Mouse (Mus musculus) urinary bladder, postnatal 36 days (tissue): ENCODE results near the gene Upf3a.
A peak's percentile ranks its signal among the peaks of the same experiment; 100 is the strongest.
"Not testable (repeated sequence)": the region's sequence is repeated elsewhere in the genome, so short reads cannot be mapped to it uniquely, and the experiment has no call there.

ENCODE experiments used
- DNase-seq, 2 experiments: peaks; one replicate each; pipeline ENCODE4 v3.0.0; 2022; ENCODE audit warnings: low spot score in 2 of 2, mixed read lengths in 1 of 2

Upf3a gene

DNA sequence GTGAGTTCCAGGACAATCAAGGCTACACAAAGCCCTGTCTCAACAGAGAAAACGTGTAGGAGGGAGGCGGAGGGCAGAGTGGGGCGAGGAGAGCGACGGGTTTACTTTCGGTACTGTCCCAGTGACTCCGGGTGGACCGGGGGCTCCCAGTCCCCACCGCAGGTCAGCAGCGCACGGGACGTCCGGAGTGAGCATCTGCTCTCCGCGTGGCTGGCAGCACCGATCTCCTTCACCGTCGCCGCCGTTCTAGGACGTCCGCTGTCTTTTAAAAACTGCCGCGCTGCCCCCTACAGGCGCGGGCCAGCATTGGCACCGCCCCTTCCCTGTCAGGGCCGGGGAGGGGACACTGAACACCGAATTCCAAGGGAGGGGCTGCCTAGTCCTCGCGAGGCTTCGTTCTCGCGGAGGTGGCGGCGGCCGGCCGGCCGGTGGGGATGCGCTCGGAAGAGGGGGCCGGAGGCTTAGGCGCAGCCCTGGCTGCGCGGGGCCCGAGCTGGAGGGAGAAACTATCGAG, at the start of gene Upf3a:
TSS of gene Upf3a (plus strand) at position 366 of the 514 bp plus-strand sequence.
- peak; percentile 83 to 90 for DNase-seq

DNA sequence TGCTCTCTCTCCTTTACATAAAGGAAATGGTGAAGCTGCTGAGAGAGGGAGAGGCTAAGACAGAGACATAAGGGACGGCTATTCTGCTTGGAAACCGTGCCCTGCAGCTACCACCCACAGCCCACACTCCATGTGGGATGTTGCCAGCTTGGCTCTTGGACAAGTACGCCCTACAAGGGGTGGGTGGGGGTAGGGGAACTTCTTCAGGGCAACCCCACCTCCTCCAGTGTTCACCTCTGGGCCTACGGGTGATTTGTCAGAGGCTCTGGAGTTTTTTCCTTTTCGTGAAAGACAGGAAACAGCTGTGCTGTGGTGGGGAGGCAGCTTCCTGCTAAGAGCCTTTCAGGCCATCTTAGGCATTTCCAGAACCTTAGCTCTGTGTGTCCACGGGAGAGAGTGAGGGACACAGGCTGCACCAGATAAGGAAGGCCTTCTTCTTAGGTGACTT, 45.1 kb upstream of the Upf3a start:
- DNase-seq: peak in 1 of 2 experiments; percentile 19

DNA sequence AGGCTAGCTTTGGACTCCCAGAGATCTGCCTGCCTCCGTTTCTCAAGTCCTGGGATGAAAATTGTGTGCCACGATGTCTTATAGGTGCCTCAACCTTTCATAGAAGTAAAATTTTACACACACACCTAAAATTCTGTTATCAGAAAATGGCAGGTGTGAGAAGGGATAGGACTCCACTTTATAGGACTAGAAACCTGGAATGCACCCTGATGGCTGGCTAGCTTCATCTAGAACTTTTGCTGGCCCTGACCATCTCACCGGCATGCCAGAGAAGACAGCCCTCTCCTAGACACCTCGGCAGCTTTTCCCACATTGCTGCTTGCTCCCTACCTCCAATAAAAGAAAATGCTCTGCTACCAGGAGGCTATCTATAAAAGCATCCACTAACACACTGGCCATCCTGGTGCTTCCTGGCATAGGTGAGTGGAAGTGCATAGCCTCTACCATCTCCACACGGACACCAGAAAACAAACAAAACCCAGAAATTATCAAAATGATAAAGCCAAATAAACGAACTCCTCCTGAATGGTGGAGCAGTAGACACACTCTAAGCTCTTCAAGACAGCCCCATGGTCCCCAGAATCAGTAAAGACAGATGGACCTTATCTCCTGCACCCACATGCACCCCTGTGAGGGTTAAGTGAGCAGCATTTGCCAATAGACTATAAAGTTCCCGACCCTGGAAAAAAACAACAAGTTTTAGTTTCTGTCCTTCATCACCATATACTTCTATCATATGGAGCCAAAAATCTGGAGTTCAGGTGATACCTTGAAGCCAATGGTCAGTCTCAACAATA, 44.4 kb upstream of the Upf3a start:
- no peak for DNase-seq

DNA sequence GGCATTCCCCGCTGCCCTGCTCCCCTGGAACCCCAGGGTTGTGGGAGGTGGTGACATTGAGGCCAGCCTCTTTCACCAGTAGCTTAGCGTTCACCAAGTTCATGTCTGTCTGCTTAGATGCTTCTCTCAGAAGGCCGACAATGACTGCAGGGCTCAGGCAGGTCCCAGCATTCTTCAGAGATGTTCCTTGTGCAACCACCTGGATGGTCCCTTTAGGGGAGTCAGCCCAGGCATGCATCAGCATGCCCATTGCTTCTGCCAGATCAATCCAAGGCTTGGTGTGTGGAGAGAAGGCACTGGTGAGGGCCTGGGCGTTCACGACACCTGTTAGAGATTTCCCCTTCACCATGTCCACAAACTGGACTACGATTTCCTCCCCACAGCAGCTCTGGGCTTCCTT, 39.2 kb upstream of the Upf3a start:
- DNase-seq: not testable (repeated sequence)

DNA sequence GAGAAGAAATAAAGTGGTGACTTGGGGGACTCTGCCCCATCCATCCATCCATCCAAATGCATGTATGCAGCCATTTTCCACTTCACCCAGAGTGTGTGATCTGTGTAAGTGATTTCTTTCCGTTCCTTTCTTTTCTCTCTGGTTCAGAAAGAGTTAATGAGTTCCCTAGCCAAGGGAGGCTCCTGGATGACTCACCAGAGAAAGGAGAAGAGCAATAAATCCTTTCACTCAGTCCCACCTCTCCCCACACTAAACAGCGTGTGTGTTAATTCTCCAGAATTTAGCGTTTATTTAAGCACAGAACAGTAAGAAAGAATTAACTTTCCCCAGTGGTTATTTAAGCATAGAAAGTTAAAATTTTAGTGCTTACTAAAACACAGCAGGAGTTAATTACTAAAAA, 37.8 kb upstream of the Upf3a start:
- no peak for DNase-seq

DNA sequence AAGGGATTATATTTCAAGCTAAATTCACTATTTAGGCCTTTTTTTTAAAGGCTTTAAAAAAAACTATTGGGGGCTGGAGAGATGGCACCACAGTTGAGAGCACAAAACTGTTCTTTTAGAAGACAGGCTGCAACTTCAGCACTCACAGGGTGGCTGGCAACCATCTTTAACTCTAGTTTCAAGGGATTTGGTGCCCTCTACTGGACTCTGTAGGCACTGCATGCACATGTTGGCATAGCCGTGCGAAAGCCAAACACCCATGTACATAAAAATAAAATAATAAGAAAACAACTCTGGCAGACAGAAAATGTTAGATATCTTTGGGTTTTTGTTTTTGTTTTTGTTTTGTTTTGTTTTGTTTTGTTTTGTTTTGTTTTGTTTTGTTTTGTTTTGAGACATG, 31.7 kb upstream of the Upf3a start:
- peak; percentile 63 to 74 for DNase-seq

DNA sequence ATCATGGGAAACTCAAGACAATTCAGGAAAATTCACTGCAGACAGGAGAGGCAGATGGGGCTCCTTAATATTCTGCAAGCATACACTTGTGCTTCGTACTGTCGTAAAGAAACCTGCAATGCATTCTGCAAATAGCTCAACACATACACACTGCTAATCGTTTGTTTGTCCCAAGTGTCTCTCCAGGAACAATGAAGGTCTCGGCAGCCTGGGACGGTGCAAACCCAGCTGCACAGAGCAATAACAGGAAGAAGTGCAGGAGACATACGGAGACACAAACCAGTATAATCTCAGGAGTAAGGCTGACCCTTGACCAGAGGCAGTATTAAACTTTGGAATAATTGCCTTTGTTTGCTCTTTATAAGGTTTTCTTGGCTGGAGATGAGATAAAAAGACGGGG, 28.9 kb upstream of the Upf3a start:
- no peak for DNase-seq

DNA sequence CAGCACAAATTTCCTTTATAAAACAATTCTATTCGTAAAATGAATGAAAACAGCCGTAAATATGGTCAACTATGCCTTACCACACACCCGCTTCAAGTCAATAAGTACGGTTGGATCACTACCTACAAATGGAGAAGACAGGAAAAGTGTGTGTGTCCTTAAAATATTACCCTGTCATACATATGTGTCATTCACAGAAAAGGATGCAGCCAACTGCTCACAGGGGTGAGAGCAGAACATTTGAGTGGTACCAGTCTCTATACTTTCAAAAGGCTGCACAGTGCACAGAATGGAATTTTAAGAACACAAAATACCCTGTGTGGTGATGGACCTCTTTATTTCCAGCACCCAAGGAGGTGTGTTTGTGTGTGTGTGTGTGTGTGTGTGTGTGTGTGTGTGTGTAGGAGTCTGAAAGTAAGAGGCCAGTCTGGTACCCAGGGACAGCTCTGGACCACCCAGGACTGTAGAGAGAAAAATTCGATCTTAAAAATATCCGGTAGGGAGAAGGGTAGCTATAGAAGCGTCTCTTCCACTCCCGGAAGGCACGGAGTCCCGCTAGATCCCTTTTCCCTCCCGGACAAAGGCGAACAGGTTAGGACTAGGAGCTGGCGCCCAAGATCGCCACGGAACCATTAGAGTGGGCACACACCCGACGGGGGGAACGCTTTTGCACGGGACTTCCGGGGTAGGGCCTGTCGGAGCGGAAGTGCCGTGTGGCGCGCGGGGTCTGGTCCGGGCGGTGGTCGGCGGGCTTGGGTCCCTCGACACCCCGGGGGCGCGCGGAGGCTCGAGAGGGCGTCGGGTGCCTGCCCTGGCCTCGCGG, 28.2 kb upstream of the Upf3a start, which contains the start of gene Cdc16:
TSS of gene Cdc16 (plus strand) at position 695 of the 823 bp plus-strand sequence.
- DNase-seq: peak; percentile 87 to 91

DNA sequence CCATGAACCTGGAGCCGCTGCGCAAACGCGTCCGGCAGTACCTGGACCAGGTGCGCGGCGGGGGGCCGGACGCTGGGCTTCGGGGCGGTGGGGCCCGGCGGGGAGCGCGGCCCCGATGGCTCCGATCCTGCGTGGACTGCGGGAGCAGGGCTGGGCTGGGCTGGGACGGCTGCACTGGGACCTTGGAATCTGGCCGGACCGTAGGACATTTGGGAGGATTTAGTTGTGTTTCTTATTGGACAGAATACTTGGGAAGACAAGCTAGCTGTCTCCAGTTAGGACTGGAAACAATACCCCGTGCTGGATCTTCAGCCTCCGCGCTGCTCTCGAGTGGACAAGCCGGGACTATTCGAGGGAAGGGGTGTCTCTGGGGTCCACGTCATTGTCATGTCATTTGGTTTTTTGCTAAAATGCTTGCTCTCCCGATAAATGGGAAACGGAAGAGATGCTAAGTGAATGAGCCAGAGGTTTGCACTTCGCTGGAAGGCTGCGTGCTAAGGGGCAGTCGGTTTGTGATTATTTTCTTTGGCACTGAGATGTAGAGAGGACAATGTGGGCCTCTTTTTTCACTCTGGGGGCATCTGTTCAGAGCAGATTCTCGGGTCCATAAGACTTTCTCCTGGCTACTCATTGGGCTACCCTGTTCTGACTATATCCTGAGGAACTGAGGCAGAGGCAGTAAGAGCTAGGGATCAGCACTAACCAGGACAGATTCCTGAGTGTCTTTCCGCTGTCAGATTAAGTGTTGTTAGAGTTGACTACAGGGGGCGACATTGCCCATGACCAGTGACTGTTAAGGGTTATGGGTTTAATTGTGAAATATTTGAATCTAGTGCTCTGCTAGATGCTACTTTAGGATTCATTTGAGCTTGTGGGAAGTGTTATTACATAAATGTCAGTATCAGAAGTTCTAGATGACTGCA, 27.3 kb upstream of the Upf3a start:
- DNase-seq: peak; percentile 20 to 24

DNA sequence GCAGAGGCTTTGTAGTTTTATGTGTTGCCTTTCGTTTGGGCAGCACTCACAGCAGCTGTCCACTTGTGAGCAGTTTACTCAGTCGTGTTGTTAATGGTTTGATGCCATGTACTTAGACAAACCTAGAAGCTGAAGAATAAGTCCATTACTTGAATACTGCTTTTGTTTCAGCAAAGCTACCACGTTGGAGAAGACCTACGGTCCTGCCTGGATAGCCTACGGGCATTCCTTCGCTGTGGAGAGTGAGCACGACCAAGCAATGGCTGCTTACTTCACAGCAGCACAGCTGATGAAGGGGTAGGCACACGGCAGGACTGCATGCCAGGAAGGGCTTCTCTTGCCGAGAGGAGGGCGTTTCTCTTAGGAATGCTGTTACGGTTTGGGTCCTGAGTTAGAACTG, 16.2 kb upstream of the Upf3a start:
- DNase-seq: no peak

DNA sequence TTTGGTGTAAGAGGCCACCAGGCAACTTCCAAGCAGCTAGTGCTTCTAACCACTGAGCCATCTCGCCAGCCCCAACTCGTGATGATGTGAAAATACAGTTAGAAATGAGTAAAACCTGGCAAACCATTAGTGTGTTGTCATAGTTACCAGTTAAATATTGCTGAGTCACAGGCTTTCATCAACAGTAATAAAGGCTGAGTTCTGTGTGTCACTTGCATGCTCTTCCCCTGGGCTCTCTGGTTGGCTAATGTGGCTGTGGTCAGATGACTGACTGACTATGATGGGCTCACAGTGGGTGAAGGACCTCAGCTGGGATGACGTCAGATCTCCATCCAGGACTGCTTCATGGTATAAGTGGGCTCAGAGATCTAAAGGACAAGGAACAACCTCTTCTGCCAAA, 4.9 kb upstream of the Upf3a start:
- DNase-seq: no peak

DNA sequence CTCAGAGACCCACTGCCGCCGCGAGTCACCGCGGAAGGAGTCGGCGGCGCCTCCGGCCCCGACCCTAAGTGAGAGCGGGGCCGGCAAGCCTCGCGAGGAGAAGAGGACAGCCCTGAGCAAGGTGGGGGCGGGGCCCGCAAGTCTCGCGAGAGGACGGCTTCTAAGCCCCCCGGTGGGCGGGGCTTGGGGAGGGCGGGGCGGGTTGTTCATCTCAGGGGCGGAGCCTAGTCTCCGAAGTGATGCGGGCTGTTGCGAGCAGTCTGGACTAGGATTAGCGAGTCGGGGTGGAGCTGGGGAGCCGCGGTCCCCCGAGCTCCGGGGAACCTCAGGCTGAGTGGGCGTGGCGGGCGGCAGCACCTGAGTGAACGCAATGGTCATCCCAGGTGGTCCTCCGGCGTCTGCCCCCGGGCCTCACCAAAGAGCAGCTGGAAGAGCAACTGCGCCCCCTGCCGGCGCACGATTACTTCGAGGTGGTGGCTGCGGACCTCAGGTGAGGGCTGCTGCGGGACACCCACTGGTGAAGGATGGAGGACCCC, 417 bp downstream of the Upf3a start:
- peak; percentile 93 to 94 for DNase-seq

DNA sequence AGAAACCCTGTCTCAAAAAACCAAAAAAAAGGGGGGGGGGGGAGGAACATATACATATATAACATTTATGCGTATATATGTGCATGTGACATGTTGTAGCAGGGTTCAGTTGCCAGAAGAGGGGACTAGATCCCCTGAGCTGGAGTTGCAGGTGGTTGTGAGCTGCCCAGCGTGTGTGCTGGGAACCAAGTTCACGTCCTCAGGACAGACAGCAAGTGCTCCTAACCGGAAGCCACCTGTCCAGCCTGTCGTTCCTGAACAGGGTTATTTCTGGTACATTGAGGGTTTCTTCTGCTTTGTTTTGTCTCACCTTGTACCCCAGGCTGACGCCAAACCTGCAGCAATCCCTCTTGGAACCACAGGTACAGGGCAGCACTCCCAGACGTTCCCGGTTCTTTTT, 4.2 kb downstream of the Upf3a start:
- no peak for DNase-seq

DNA sequence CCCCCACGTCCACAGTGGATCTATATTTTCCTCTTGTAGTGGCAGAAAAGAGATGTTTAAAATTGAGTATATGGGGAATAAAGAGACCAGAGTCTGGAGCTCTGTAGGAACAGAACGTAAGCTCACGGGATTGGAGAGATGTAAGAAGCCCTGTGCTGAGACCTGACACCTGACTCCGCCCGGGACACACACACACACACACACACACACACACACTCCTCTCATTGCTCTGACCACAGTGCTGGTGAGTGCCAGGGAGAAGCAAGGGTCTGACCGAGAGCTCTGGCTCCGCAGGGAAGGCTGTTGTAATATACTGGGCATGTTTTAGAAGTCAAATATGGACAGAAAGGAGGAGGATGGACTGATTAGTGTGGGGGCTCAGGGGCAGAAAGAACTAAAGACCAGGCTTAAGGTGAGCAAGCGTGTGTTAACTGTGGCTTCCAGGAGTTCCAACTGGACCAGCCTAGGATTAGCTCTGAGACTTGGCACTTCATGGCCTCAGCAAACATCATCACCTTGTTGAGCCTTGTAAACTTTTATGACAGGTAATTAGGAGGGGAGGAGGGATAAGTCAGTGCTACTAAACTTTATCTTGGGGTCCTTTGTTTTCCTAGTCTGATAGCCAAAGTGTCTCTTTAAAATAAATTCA, 7.8 kb downstream of the Upf3a start:
- DNase-seq: no peak

DNA sequence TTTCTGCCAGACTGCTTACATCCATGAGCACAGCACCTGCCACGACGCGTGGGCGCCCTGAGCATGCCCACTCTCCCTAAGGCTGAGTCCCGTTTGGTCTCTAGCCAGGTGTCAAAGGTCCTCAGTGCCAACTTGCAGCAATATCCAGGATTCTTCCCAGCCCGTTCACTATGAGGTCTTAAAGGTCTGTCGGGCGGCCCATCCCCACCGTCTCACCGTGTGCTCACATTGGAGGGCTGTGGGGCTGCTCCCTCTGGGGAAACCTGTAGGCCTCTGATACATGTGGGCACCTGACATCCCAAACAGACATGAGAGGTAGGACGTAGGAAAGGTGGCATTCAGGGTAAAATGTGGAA, 8.3 kb downstream of the Upf3a start:
- DNase-seq: no peak

DNA sequence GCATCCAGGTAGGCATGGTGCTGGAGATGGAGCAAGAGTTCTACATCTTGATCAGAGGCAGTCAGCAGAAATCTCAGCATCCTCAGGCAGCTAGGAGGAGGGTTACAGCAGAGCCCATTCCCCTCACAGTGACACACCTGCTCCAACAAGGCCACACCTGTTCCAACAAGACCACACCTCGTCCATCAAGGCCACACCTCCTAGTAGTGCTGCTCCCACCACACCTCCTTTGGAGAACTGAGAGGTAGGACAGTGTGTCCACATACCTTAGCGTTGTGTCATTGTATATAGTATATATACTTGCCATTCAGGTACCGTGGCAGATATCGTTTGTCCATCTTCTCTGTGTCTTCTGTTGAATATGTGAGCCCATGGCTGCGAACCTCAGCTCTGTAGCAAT, 12.3 kb downstream of the Upf3a start:
- no peak for DNase-seq

DNA sequence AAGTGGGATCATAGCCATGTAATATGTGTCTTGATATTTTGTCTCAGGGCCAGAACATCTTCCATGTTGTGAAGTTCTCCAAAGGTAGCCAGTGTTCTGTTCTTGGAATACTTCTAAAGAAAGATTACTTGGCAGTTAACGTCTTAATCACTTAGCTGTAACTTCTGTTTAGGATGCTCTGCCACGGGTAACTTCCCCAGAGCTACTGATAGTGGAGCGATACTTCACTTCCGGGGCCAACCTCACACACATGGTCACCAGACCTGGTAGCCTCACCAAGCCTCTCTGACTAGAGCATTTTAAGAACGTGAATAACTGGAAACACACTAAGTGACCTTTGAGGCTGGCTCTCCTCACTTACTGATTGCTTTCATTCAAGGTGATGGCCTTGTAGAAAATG, 14.2 kb downstream of the Upf3a start:
- no peak for DNase-seq

DNA sequence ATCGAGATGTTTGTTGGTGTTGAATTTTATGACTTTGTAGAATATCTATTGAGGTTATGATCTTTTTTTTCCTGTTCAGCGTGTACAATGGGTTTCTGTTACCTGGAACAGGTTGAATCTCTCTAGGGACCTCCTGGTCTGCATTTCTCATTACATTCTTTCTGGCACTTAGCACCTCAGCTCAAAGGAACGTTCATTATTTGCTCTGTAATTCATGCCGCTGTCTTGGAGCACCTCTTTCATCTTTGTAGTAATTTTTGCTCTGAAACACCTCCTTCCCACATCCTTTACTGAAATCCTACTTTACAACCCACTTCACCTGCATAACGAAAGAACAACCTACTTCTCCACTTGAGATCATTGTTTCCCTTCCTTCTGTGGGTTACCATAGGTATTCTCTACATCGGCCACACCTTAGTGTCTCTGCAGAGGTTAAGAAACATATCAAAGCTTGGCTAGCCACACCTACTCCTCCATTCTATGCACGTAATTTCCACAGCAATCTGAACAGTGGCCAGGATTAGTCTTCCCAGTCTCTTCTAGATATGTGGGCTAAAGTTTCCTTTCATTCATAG, 43.3 kb downstream of the Upf3a start:
- no peak for DNase-seq

DNA sequence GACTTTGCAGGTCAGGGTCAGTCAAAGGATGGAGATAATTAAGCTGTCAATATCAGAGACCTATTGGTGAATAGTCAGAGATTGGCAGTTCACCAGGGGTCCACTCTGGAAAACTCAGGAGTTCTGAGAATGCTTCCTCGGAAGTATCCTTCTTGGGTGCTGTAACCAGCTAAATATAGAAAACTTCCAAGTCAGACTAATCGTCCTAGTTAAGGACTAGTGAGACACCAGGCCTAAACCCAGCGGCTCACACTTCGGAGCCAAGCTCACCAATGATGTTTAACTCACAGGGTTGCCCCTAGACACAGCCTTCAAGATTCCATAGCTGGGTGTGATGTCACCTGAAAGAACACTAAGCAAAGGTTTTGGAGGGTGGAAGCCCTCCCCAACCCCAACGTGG, 52.9 kb downstream of the Upf3a start, which contains the start of gene AF366264:
TSS of gene AF366264 (minus strand) at position 101 of the 400 bp plus-strand sequence.
- not testable (repeated sequence) for DNase-seq

DNA sequence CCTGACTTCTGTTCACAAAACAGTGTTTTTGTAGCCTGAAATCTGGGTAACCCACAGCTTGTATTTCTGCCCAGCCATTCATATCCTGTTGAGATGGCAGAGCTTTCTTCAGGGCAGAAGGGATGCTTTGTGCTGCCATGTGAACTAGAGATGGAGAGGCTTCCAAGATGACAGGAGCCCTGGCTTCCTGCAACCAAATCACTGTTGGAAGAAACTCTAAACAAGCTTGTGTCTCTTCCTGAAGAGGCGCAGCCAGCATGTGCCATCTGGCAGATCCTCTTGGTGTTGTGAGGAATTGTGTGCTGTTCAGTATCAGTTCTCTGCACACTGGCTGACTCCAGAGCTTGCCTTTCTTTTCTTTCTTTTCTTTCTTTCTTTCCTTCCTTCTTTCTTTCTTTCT, 57.9 kb downstream of the Upf3a start:
- DNase-seq: not testable (repeated sequence)
